Mouse (Mus musculus): ENCODE data around the gene Lrrc57.

Lrrc57 gene

GRCm38 (mm10) chr2:120608830-120609723 is at the start of gene Lrrc57, which contains the start of gene Haus2:
TSS of gene Lrrc57 (minus strand) at chr2:120609520.
TSS of gene Haus2 (plus strand) at chr2:120609383.
- peak; percentile 95 for DNase-seq (ENCODE audit: low read depth)

GRCm38 (mm10) chr2:120658486-120658885 is 49.2 kb upstream of the Lrrc57 start:
- DNase-seq (ENCODE audit: low read depth): peak; percentile 25

- DNase-seq (ENCODE audit: low read depth): no peak
These were observed 47.4 kb upstream of the Lrrc57 start for GRCm38 (mm10) chr2:120656711-120657110.

- no peak for DNase-seq (ENCODE audit: low read depth)
These were observed 46.6 kb upstream of the Lrrc57 start for GRCm38 (mm10) chr2:120655905-120656304.

- no peak for DNase-seq (ENCODE audit: low read depth)
These were observed 45.4 kb upstream of the Lrrc57 start for GRCm38 (mm10) chr2:120654693-120655092.

- no peak for DNase-seq (ENCODE audit: low read depth)
These were observed 43.6 kb upstream of the Lrrc57 start for GRCm38 (mm10) chr2:120652925-120653284.

- DNase-seq (ENCODE audit: low read depth): no peak
These were observed 43.1 kb upstream of the Lrrc57 start for GRCm38 (mm10) chr2:120652256-120652924.

- DNase-seq (ENCODE audit: low read depth): no peak
These were observed 37.5 kb upstream of the Lrrc57 start for GRCm38 (mm10) chr2:120646777-120647176.

- DNase-seq (ENCODE audit: low read depth): no peak
These were observed 34.5 kb upstream of the Lrrc57 start for GRCm38 (mm10) chr2:120643836-120644235.

- no peak for DNase-seq (ENCODE audit: low read depth)
These were observed 31.5 kb upstream of the Lrrc57 start for GRCm38 (mm10) chr2:120640835-120641234.

GRCm38 (mm10) chr2:120631957-120632356 is 22.6 kb upstream of the Lrrc57 start:
- DNase-seq (ENCODE audit: low read depth): no peak

- no peak for DNase-seq (ENCODE audit: low read depth)
These were observed 22.2 kb upstream of the Lrrc57 start for GRCm38 (mm10) chr2:120631521-120631920.

- no peak for DNase-seq (ENCODE audit: low read depth)
These were observed 21.3 kb upstream of the Lrrc57 start for GRCm38 (mm10) chr2:120630655-120631054.

GRCm38 (mm10) chr2:120630246-120630645 is 20.9 kb upstream of the Lrrc57 start:
- no peak for DNase-seq (ENCODE audit: low read depth)

- peak; percentile 99 for DNase-seq (ENCODE audit: low read depth)
These were observed 19.8 kb upstream of the Lrrc57 start, which contains the start of gene Stard9 for GRCm38 (mm10) chr2:120628886-120629735. TSS of gene Stard9 (plus strand) at chr2:120629121.

GRCm38 (mm10) chr2:120628076-120628865 is 19.0 kb upstream of the Lrrc57 start:
- DNase-seq (ENCODE audit: low read depth): no peak

- no peak for DNase-seq (ENCODE audit: low read depth)
These were observed 13.6 kb upstream of the Lrrc57 start for GRCm38 (mm10) chr2:120622920-120623319.

GRCm38 (mm10) chr2:120619538-120619937 is 10.2 kb upstream of the Lrrc57 start:
- peak; percentile 18 for DNase-seq (ENCODE audit: low read depth)

GRCm38 (mm10) chr2:120616279-120617163 is 7.2 kb upstream of the Lrrc57 start:
- DNase-seq (ENCODE audit: low read depth): no peak

- peak; percentile 53 for DNase-seq (ENCODE audit: low read depth)
These were observed 3.2 kb downstream of the Lrrc57 start for GRCm38 (mm10) chr2:120606021-120606690.
